Mouse (Mus musculus): ENCODE results near the gene Nr1d1. TPM values are rescaled to one million over a fixed set of nuclear protein-coding genes. Genes with fewer than 3 reads are reported as not detected.

Nr1d1 gene
- polyA plus RNA-seq, 1 experiment from 2014 or later: 2.5 TPM

DNA sequence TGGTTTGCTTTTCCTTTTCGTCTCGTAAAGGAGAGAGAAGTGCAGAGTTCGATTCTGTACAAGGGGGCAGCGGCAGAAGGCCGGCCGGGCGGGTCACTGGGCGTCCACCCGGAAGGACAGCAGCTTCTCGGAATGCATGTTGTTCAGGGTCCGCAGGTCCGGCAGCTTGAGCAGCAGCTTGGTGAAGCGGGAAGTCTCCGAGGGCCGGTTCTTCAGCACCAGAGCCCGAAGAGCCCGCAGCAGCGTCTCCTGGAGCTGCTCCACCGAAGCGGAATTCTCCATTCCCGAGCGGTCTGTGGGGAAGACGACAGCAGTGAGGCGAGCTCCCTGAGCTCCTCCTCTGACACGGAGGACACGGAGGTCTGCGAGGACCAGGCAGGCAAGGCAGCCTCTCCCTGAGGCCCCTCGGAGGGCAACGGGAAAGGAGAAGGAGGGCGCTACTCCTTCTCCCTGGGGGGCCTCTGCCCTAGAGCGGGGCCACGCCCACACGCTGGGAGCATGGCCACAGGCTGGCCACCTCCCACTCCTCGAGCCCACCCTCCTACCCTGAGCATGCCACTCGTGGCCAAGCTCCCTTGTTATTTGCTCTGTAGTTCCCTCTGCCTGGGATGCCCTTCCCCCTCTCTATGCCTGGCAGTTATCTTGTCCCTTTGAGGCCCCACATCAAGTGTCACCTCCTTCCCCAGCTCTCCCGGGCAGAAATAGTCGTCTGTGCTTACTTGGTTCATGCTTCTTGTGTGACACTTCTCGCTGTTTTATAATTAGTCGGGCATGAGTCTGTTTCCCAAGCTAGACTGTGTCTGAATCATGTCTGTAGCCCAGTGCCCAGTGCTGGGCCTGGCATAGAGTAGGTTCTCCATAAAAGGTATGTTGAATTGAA lies 6.8 kb downstream of the Nr1d1 start:
- Histone ChIP-seq H3K9me3 (ENCODE audit: control insufficient read depth, low read length) (no peaks in the 10 kb centered on the region), H3K36me3 (ENCODE audit: control insufficient read depth, insufficient read depth, low read length) (peaks cover 45% of the 10 kb centered on the region), H3K27ac (ENCODE audit: low read depth) (peak overlapping the region; percentile 71), H3K4me2 (ENCODE audit: low read length) (peak overlapping the region; percentile 43), H3K4me3 (ENCODE audit: low read depth, low read length) (peak overlapping the region; percentile 11), H3K9ac (ENCODE audit: low read length) (0 out of 2 replicates have a peak overlapping the region, but pooled peaks have one; percentile 16), H3K4me1 (replicated peaks; ENCODE audit: control insufficient read depth, insufficient read depth, low read length) (peaks cover 48% of the 10 kb centered on the region), H3K27me3 (replicated peaks; ENCODE audit: control insufficient read depth, insufficient read depth, low read length) (no peaks in the 10 kb centered on the region)
- peak; percentile 68 for DNase-seq (ENCODE audit: low spot score)
- no peak for ATAC-seq (replicated peaks; ENCODE audit: low FRiP score, low TSS enrichment, low read depth)
- WGBS: 18% methylated on average over 39 of the region's 39 CpGs

DNA sequence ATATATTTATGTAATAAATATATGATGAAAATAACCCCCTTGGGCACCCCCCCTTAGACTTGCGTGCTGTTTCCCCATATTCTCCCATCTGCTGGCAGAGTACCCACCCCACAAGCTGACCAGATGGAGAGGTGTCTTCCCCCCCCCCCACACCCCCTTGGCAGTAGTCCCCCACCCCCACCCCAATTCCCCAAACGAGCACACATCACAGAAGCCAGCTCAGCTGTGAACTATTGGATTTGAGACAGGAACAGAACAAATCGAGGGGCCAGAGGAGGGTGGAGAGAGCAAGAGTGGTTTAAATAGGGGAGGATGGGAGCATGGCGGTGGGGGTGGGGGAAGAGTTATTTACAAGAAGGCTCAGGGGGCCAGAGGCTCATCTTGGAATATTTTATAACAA lies 7.4 kb downstream of the Nr1d1 start:
- Histone ChIP-seq H3K9me3 (ENCODE audit: control insufficient read depth, low read length) (no peaks in the 10 kb centered on the region), H3K4me3 (ENCODE audit: low read depth, low read length) (peak overlapping the region; percentile 11; the same call in 1 of the 2 replicates), H3K36me3 (ENCODE audit: control insufficient read depth, insufficient read depth, low read length) (peaks cover 52% of the 10 kb centered on the region), H3K4me2 (ENCODE audit: low read length) (peak overlapping the region; percentile 43), H3K4me1 (replicated peaks; ENCODE audit: control insufficient read depth, insufficient read depth, low read length) (peaks cover 43% of the 10 kb centered on the region), H3K27me3 (replicated peaks; ENCODE audit: control insufficient read depth, insufficient read depth, low read length) (no peaks in the 10 kb centered on the region), H3K9ac (ENCODE audit: low read length) (0 out of 2 replicates have a peak overlapping the region, but pooled peaks have one; percentile 3), H3K27ac (ENCODE audit: low read depth) (peak overlapping the region; percentile 71)
- DNase-seq (ENCODE audit: low spot score): no peak
- ATAC-seq (replicated peaks; ENCODE audit: low FRiP score, low TSS enrichment, low read depth): no peak
- WGBS: 21% methylated on average over 4 of the region's 4 CpGs

DNA sequence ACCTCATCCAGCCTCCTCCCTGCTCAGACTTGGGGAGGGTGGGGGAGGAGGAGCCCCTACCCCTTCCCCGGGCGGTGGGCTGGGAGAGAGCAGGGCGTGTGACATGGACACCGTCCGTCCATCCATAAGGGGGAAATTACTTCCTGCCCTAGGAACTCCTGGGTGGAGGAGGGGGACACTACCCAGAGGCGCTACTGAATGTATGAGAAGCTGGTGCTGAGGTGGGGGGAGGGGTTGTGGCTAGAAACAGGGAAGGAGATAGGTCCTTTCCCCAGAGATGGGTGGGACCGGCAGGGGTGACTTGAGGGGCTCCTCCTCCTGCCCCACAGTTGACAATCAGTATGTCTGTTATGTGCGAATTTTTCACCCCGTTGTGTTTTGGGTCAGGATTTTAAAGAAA lies 7.9 kb downstream of the Nr1d1 start:
- DNase-seq (ENCODE audit: low spot score) (no peak), ATAC-seq (replicated peaks; ENCODE audit: low FRiP score, low TSS enrichment, low read depth) (no peak; the same call in 1 of the 2 replicates)
- H3K27ac ChIP-seq (ENCODE audit: low read depth): no peak overlapping the region

DNA sequence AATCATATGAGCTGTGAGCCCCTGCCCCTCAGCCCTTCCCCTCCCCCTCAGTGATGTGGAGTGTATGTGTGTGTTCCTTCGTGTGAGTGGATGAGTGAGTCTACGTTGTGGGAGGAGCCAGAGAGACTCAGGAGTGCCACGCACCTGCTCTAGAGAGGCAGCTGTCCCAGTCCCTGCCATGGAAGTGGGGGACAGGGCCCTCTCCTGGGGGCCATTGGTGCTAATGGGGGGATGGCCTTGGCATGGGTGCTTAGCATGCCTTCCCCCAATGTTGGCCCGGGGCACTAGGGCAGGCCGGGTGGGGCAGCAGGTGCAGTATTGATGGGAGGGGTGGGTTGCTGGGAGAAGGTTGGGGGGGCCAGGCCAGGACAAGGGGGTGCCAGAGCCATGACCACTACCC lies 8.3 kb downstream of the Nr1d1 start:
- Histone ChIP-seq H3K27me3 (replicated peaks; ENCODE audit: control insufficient read depth, insufficient read depth, low read length) (no peaks in the 10 kb centered on the region), H3K4me3 (ENCODE audit: low read depth, low read length) (no peak overlapping the region), H3K27ac (ENCODE audit: low read depth) (no peak overlapping the region), H3K36me3 (ENCODE audit: control insufficient read depth, insufficient read depth, low read length) (peaks cover 61% of the 10 kb centered on the region), H3K9ac (ENCODE audit: low read length) (no peak overlapping the region), H3K4me2 (ENCODE audit: low read length) (no peak overlapping the region), H3K9me3 (ENCODE audit: control insufficient read depth, low read length) (no peaks in the 10 kb centered on the region), H3K4me1 (replicated peaks; ENCODE audit: control insufficient read depth, insufficient read depth, low read length) (peaks cover 38% of the 10 kb centered on the region)
- ATAC-seq (replicated peaks; ENCODE audit: low FRiP score, low TSS enrichment, low read depth) (no peak), DNase-seq (ENCODE audit: low spot score) (no peak)
- WGBS: 63% methylated on average over 4 of the region's 5 CpGs

More for the DNA sequence above, 7.9 kb downstream of the Nr1d1 start:
- Histone ChIP-seq H3K27me3 (replicated peaks; ENCODE audit: control insufficient read depth, insufficient read depth, low read length) (no peaks in the 10 kb centered on the region), H3K4me3 (ENCODE audit: low read depth, low read length) (no peak overlapping the region), H3K4me1 (replicated peaks; ENCODE audit: control insufficient read depth, insufficient read depth, low read length) (peaks cover 38% of the 10 kb centered on the region), H3K36me3 (ENCODE audit: control insufficient read depth, insufficient read depth, low read length) (peaks cover 56% of the 10 kb centered on the region), H3K4me2 (ENCODE audit: low read length) (peak overlapping the region; percentile 43; the same call in 1 of the 2 replicates), H3K9me3 (ENCODE audit: control insufficient read depth, low read length) (no peaks in the 10 kb centered on the region), H3K9ac (ENCODE audit: low read length) (no peak overlapping the region)
- 13% methylated on average over 9 of the region's 9 CpGs for WGBS

DNA sequence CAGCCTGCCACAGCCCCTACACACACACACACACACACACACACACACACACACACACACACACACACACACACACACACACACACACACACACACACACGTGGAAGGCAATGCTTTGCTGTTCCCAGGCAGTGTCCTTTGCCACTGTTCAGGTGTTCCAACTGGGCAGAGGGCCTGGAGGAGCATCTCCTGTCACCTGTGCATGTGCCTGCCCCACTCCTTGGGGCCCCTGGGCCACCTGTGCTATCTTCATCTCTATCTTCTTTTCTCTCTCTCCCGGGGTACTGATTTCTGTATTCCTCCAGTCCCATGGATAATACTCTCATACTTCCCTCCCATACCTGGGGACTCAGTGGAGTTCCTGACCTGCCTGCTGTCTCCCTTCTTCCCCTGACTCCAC lies 8.8 kb downstream of the Nr1d1 start:
- Histone ChIP-seq H3K27ac (ENCODE audit: low read depth) (no peak overlapping the region), H3K4me3 (ENCODE audit: low read depth, low read length) (no peak overlapping the region), H3K9me3 (ENCODE audit: control insufficient read depth, low read length) (no peaks in the 10 kb centered on the region), H3K4me1 (replicated peaks; ENCODE audit: control insufficient read depth, insufficient read depth, low read length) (peaks cover 38% of the 10 kb centered on the region), H3K4me2 (ENCODE audit: low read length) (no peak overlapping the region), H3K27me3 (replicated peaks; ENCODE audit: control insufficient read depth, insufficient read depth, low read length) (no peaks in the 10 kb centered on the region), H3K9ac (ENCODE audit: low read length) (no peak overlapping the region), H3K36me3 (ENCODE audit: control insufficient read depth, insufficient read depth, low read length) (peaks cover 65% of the 10 kb centered on the region)
- ATAC-seq (replicated peaks; ENCODE audit: low FRiP score, low TSS enrichment, low read depth): no peak
- 47% methylated on average over 1 of the region's 2 CpGs for WGBS
- no peak for DNase-seq (ENCODE audit: low spot score)

DNA sequence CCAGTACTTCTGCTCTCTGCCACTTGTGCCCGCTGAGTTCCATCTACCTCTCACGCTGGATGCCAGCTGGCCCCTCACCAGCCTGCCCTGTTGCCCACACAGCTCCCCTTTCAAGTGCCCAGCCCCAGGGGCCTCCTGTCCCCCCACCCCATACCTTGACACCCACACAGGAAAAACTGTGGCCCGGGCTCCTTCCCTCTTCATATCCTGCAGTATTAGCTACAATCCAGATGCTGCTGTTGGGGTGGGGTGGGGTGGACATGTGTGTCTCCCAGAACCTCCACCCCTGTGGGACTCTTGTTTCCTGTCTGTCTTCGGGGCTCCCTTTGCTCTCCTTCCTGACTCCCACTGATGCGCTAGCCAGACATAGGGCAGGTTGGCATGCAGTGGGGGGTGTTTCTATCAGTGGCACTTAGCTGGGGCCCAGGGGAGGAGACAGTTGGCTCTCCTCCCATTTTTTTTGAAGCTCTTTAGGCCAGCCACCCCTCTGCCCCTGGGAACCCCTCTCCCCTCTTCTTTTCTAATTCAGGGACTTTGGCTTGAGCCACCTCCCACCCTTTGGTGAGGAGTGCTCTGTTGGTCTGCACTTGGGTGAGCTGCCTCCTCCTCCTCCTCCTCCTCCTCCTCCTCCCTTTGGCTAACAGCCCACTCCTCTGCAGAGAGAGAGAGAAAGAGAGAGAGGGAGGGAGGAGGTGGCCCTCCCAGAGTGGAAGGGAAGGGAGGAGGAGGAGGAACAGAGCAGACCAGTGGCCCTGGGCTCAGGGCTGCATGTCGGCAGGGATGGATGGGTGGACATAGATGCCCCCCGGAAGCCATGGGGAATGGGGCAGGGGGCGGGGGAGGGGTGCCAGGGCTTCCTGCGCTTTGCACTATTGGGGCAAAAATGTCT lies 9.5 kb downstream of the Nr1d1 start:
- Histone ChIP-seq H3K4me2 (ENCODE audit: low read length) (no peak overlapping the region), H3K27ac (ENCODE audit: low read depth) (peak overlapping the region; percentile 20), H3K36me3 (ENCODE audit: control insufficient read depth, insufficient read depth, low read length) (peaks cover 72% of the 10 kb centered on the region), H3K9me3 (ENCODE audit: control insufficient read depth, low read length) (no peaks in the 10 kb centered on the region), H3K27me3 (replicated peaks; ENCODE audit: control insufficient read depth, insufficient read depth, low read length) (no peaks in the 10 kb centered on the region), H3K4me1 (replicated peaks; ENCODE audit: control insufficient read depth, insufficient read depth, low read length) (peaks cover 38% of the 10 kb centered on the region), H3K4me3 (ENCODE audit: low read depth, low read length) (no peak overlapping the region), H3K9ac (ENCODE audit: low read length) (no peak overlapping the region)
- no peak for ATAC-seq (replicated peaks; ENCODE audit: low FRiP score, low TSS enrichment, low read depth)
- WGBS: 45% methylated on average over 9 of the region's 9 CpGs
- no peak for DNase-seq (ENCODE audit: low spot score)

DNA sequence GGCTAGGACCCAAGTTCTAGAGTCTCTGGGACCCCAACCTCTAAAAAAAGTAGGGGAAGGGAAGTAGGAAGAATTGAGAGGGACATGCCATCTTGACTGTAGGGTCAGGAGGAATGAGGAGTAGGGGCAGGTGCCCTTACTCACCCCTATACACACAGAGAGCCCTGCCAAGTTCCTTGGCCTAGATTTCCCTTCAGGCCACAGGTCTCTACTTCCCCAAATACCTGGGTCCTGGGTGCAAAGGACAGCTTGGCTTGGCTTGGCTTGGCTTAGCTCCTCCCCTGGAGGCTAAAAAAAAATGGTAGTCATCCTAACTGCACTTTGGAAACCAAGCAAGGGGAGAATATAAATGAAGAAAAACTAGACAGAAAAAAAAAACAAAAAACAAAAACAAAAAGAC lies 10.4 kb downstream of the Nr1d1 start:
- DNase-seq (ENCODE audit: low spot score) (no peak), ATAC-seq (replicated peaks; ENCODE audit: low FRiP score, low TSS enrichment, low read depth) (no peak)
- Histone ChIP-seq H3K27me3 (replicated peaks; ENCODE audit: control insufficient read depth, insufficient read depth, low read length) (no peaks in the 10 kb centered on the region), H3K9me3 (ENCODE audit: control insufficient read depth, low read length) (no peaks in the 10 kb centered on the region), H3K4me2 (ENCODE audit: low read length) (no peak overlapping the region), H3K4me3 (ENCODE audit: low read depth, low read length) (no peak overlapping the region), H3K9ac (ENCODE audit: low read length) (no peak overlapping the region), H3K4me1 (replicated peaks; ENCODE audit: control insufficient read depth, insufficient read depth, low read length) (peaks cover 38% of the 10 kb centered on the region), H3K27ac (ENCODE audit: low read depth) (no peak overlapping the region), H3K36me3 (ENCODE audit: control insufficient read depth, insufficient read depth, low read length) (peaks cover 73% of the 10 kb centered on the region)

DNA sequence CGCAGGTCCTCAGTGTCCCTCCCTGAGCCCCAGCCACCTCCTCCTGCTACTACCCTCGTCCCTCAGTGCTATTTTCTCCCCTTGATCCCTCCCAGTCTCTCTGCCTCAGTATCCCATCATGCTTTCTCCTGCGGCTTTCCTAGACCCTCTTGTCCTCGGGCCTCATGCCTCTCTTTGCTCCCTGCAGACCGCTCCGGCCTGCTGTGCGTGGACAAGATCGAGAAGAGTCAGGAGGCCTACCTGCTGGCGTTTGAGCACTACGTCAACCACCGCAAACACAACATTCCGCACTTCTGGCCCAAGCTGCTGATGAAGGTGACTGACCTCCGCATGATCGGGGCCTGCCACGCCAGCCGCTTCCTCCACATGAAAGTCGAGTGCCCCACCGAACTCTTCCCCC lies 11.0 kb downstream of the Nr1d1 start:
- 84% methylated on average over 18 of the region's 18 CpGs for WGBS
- H3K9me3 ChIP-seq (ENCODE audit: control insufficient read depth, low read length): no peaks in the 10 kb centered on the region
- H3K36me3 ChIP-seq (ENCODE audit: control insufficient read depth, insufficient read depth, low read length): peaks cover 71% of the 10 kb centered on the region
- H3K27me3 ChIP-seq (replicated peaks; ENCODE audit: control insufficient read depth, insufficient read depth, low read length): no peaks in the 10 kb centered on the region
- H3K4me3 ChIP-seq (ENCODE audit: low read depth, low read length): no peak overlapping the region
- peaks cover 38% of the 10 kb centered on the region for H3K4me1 ChIP-seq (replicated peaks; ENCODE audit: control insufficient read depth, insufficient read depth, low read length)
- no peak overlapping the region for H3K4me2 ChIP-seq (ENCODE audit: low read length)
- DNase-seq (ENCODE audit: low spot score) (no peak), ATAC-seq (replicated peaks; ENCODE audit: low FRiP score, low TSS enrichment, low read depth) (no peak)
- H3K27ac ChIP-seq (ENCODE audit: low read depth): no peak overlapping the region
- H3K9ac ChIP-seq (ENCODE audit: low read length): no peak overlapping the region
